Mouse (Mus musculus): ENCODE results near the gene Gm10053. TPM values are rescaled to one million over a fixed set of nuclear protein-coding genes. Genes with fewer than 3 reads are reported as not detected.

The Gm10053 gene
- total and polyA plus RNA-seq, 2 experiments from 2014 or later = 35.6 to 302 TPM

GRCm38 (mm10) chr19:24897896-24898736 lies 22.6 kb downstream of the Gm10053 start:
- no peak overlapping the region for H3K27ac ChIP-seq (ENCODE audit: low read depth, low read length)
- no peaks in the 10 kb centered on the region for H3K36me3 ChIP-seq (ENCODE audit: insufficient read depth, low read length)
- no peak for TF ChIP-seq CTCF (IDR thresholded peaks at IDR 0.05)
- ATAC-seq (ENCODE audit: low FRiP score) = no peak
- DNase-seq (ENCODE audit: low spot score) = no peak
- no peak overlapping the region for H3K4me2 ChIP-seq (ENCODE audit: low read depth, low read length, poor library complexity, severe bottlenecking)
- no peak overlapping the region for H3K4me3 ChIP-seq (ENCODE audit: low read depth, low read length)
- H3K9ac ChIP-seq (replicated peaks; ENCODE audit: low read length, poor library complexity, severe bottlenecking) = no peak overlapping the region
- H3K9me3 ChIP-seq (ENCODE audit: low read length) = no peaks in the 10 kb centered on the region
- H3K4me1 ChIP-seq (ENCODE audit: insufficient read depth, low read length) = peaks cover 10% of the 10 kb centered on the region; the same call in 1 of the 2 replicates
- H3K27me3 ChIP-seq (ENCODE audit: insufficient read depth, low read length) = peaks cover 62% of the 10 kb centered on the region
- WGBS = 1% methylated on average over 20 of the region's 20 CpGs

GRCm38 (mm10) chr19:24898737-24899577 lies 23.5 kb downstream of the Gm10053 start:
- Histone ChIP-seq H3K4me1 (ENCODE audit: insufficient read depth, low read length) (peaks cover 10% of the 10 kb centered on the region; the same call in 1 of the 2 replicates), H3K9me3 (ENCODE audit: low read length) (no peaks in the 10 kb centered on the region), H3K27ac (ENCODE audit: low read depth, low read length) (no peak overlapping the region), H3K9ac (replicated peaks; ENCODE audit: low read length, poor library complexity, severe bottlenecking) (no peak overlapping the region), H3K4me2 (ENCODE audit: low read depth, low read length, poor library complexity, severe bottlenecking) (peak overlapping the region; percentile 54; the same call in 1 of the 2 replicates), H3K36me3 (ENCODE audit: insufficient read depth, low read length) (no peaks in the 10 kb centered on the region), H3K4me3 (ENCODE audit: low read depth, low read length) (peak overlapping the region; percentile 31; the same call in 1 of the 2 replicates), H3K27me3 (ENCODE audit: insufficient read depth, low read length) (peaks cover 69% of the 10 kb centered on the region)
- ATAC-seq (ENCODE audit: low FRiP score) = no peak
- WGBS = 3% methylated on average over 34 of the region's 34 CpGs
- no peak for DNase-seq (ENCODE audit: low spot score)
- TF ChIP-seq CTCF (IDR thresholded peaks at IDR 0.05) = no peak

GRCm38 (mm10) chr19:24899578-24900544 lies 24.4 kb downstream of the Gm10053 start:
- no peak for TF ChIP-seq CTCF (IDR thresholded peaks at IDR 0.05)
- no peaks in the 10 kb centered on the region for H3K36me3 ChIP-seq (ENCODE audit: insufficient read depth, low read length)
- H3K9ac ChIP-seq (replicated peaks; ENCODE audit: low read length, poor library complexity, severe bottlenecking) = no peak overlapping the region
- under 1% methylated on average over 79 of the region's 84 CpGs for WGBS
- H3K4me3 ChIP-seq (ENCODE audit: low read depth, low read length) = peak overlapping the region; percentile 31
- H3K4me2 ChIP-seq (ENCODE audit: low read depth, low read length, poor library complexity, severe bottlenecking) = peak overlapping the region; percentile 54
- peaks cover 69% of the 10 kb centered on the region for H3K27me3 ChIP-seq (ENCODE audit: insufficient read depth, low read length)
- H3K9me3 ChIP-seq (ENCODE audit: low read length) = no peaks in the 10 kb centered on the region
- DNase-seq (ENCODE audit: low spot score) (no peak), ATAC-seq (ENCODE audit: low FRiP score) (peak; percentile 47)
- no peak overlapping the region for H3K27ac ChIP-seq (ENCODE audit: low read depth, low read length)
- peaks cover 10% of the 10 kb centered on the region; the same call in 1 of the 2 replicates for H3K4me1 ChIP-seq (ENCODE audit: insufficient read depth, low read length)

- H3K27ac ChIP-seq (ENCODE audit: low read depth, low read length) = no peak within 1 kb of the TSS
- whole genome bisulfite sequencing = under 1% methylated on average over 25 of the region's 27 CpGs
- peak within 1 kb of the TSS; percentile 31 for H3K4me3 ChIP-seq (ENCODE audit: low read depth, low read length)
- no peak for DNase-seq (ENCODE audit: low spot score)
- H3K27me3 ChIP-seq (ENCODE audit: insufficient read depth, low read length) = peaks cover 64% of the 10 kb centered on the region
- H3K36me3 ChIP-seq (ENCODE audit: insufficient read depth, low read length) = no peaks in the 10 kb centered on the region
- no peaks in the 10 kb centered on the region for H3K9me3 ChIP-seq (ENCODE audit: low read length)
- H3K4me2 ChIP-seq (ENCODE audit: low read depth, low read length, poor library complexity, severe bottlenecking) = peak within 1 kb of the TSS; percentile 54
- H3K9ac ChIP-seq (replicated peaks; ENCODE audit: low read length, poor library complexity, severe bottlenecking) = no peak within 1 kb of the TSS
- TF ChIP-seq CTCF (IDR thresholded peaks at IDR 0.05) = no peak
- peaks cover 10% of the 10 kb centered on the region; the same call in 1 of the 2 replicates for H3K4me1 ChIP-seq (ENCODE audit: insufficient read depth, low read length)
- no peak for ATAC-seq (ENCODE audit: low FRiP score)
Observed at GRCm38 (mm10) chr19:24900581-24901220, 25.2 kb downstream of the Gm10053 start, which contains the start of gene Foxd4. TSS of gene Foxd4 (minus strand) at chr19:24901197.

GRCm38 (mm10) chr19:24901666-24902065 lies 26.2 kb downstream of the Gm10053 start:
- Histone ChIP-seq H3K9me3 (ENCODE audit: low read length) (no peaks in the 10 kb centered on the region), H3K36me3 (ENCODE audit: insufficient read depth, low read length) (no peaks in the 10 kb centered on the region), H3K4me3 (ENCODE audit: low read depth, low read length) (no peak overlapping the region), H3K9ac (replicated peaks; ENCODE audit: low read length, poor library complexity, severe bottlenecking) (no peak overlapping the region), H3K27me3 (ENCODE audit: insufficient read depth, low read length) (peaks cover 57% of the 10 kb centered on the region), H3K4me1 (ENCODE audit: insufficient read depth, low read length) (peaks cover 10% of the 10 kb centered on the region; the same call in 1 of the 2 replicates), H3K27ac (ENCODE audit: low read depth, low read length) (no peak overlapping the region), H3K4me2 (ENCODE audit: low read depth, low read length, poor library complexity, severe bottlenecking) (no peak overlapping the region)
- WGBS = 6% methylated on average over 3 of the region's 3 CpGs
- ATAC-seq (ENCODE audit: low FRiP score) (no peak), DNase-seq (ENCODE audit: low spot score) (no peak)
- TF ChIP-seq CTCF (IDR thresholded peaks at IDR 0.05) = no peak

All from midbrain, postnatal 0 days (tissue).